Comparison of ENCODE assay signal across 15 mouse cellular contexts in the genomic region with DNA sequence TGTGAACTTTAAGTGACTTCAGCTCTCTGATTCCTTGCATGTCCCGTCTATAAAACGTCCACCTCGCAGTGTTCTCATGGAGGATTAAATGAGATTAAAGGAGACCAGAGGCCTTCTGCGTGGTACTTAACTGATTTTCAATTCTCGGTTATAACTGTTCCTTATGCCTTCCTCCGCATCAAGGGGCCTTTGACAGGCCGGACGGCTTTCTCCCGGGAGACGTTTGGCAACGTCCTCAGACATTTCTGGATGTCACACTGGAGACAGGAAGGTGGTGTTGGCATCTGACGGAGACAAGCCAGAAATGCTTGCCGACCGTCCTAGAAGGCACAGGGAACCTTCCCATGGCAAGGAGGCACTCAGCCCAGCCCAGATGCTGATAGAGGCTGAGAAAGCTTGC.
DNase-seq lines count a peak whose midpoint lies in the region; ATAC-seq lines count a peak whose summit lies in the region.
"Had no signal": no experiment of that assay in that cellular context is flagged by ENCODE, and none has a peak within 500 bp of the region (broad histone marks: within the 10 kb centered on the region; RNA-seq: fewer than 3 reads in every experiment).

No protein-coding gene starts in this region.

- 32% methylated on average over 14 of the region's 14 CpGs for WGBS in embryonic facial prominence, embryonic 12.5 days
- WGBS in embryonic facial prominence, embryonic 14.5 days: 32% methylated on average over 14 of the region's 14 CpGs
- WGBS in lung, embryonic 15.5 days: 32% methylated on average over 14 of the region's 14 CpGs
- WGBS in hindbrain, embryonic 12.5 days: 48% methylated on average over 14 of the region's 14 CpGs

- no peaks in the 10 kb centered on the region for H3K36me3 ChIP-seq in embryonic facial prominence, embryonic 12.5 days
- H3K36me3 ChIP-seq in embryonic facial prominence, embryonic 14.5 days (ENCODE audit: control insufficient read depth, insufficient read depth, low read length): no peaks in the 10 kb centered on the region
- H3K36me3 ChIP-seq in lung, embryonic 15.5 days: no peaks in the 10 kb centered on the region
- no peaks in the 10 kb centered on the region for H3K36me3 ChIP-seq in hindbrain, embryonic 12.5 days
- H3K36me3 ChIP-seq: hindbrain, embryonic 10.5 days; neural tube, embryonic 13.5 days had no signal

- no peak overlapping the region for H3K9ac ChIP-seq in embryonic facial prominence, embryonic 12.5 days
- H3K9ac ChIP-seq in embryonic facial prominence, embryonic 14.5 days (ENCODE audit: low read depth, low read length): no peak overlapping the region
- H3K9ac ChIP-seq in lung, embryonic 15.5 days: no peak overlapping the region
- no peak overlapping the region for H3K9ac ChIP-seq in hindbrain, embryonic 12.5 days
- H3K9ac ChIP-seq: neural tube, embryonic 13.5 days had no signal

- peaks cover 20% of the 10 kb centered on the region for H3K4me1 ChIP-seq in embryonic facial prominence, embryonic 12.5 days
- H3K4me1 ChIP-seq in embryonic facial prominence, embryonic 14.5 days (ENCODE audit: control insufficient read depth, insufficient read depth, low read length): peaks cover 14% of the 10 kb centered on the region; the same call in 1 of the 2 replicates
- H3K4me1 ChIP-seq in lung, embryonic 15.5 days: peaks cover 19% of the 10 kb centered on the region
- H3K4me1 ChIP-seq in hindbrain, embryonic 12.5 days: peaks cover 9% of the 10 kb centered on the region

- no peak for ATAC-seq in embryonic facial prominence, embryonic 12.5 days (ENCODE audit: insufficient number of reproducible peaks, insufficient read depth, low FRiP score, low TSS enrichment)
- ATAC-seq in embryonic facial prominence, embryonic 14.5 days (ENCODE audit: low read depth): no peak
- no peak for ATAC-seq in lung, embryonic 15.5 days (ENCODE audit: borderline replicate concordance, extremely low read depth, low FRiP score, low TSS enrichment)
- no peak for ATAC-seq in megakaryocyte-erythroid progenitor cell, adult 5-6 weeks (replicated peaks; ENCODE audit: low FRiP score, low TSS enrichment, poor library complexity, severe bottlenecking)
- ATAC-seq in hindbrain, embryonic 12.5 days (ENCODE audit: low FRiP score): no peak
- ATAC-seq: forebrain, embryonic 16.5 days had no signal

- H3K9me3 ChIP-seq in embryonic facial prominence, embryonic 12.5 days: no peaks in the 10 kb centered on the region
- H3K9me3 ChIP-seq in embryonic facial prominence, embryonic 14.5 days (ENCODE audit: control insufficient read depth, low read length): no peaks in the 10 kb centered on the region
- no peaks in the 10 kb centered on the region for H3K9me3 ChIP-seq in lung, embryonic 15.5 days
- H3K9me3 ChIP-seq in hindbrain, embryonic 12.5 days (replicated peaks): no peaks in the 10 kb centered on the region
- H3K9me3 ChIP-seq: hindbrain, embryonic 10.5 days; neural tube, embryonic 13.5 days had no signal

- intact Hi-C loops in left cerebral cortex, postnatal 10 days (cut with DNase I): no loop called here

- peaks cover 15% of the 10 kb centered on the region for H3K27me3 ChIP-seq in embryonic facial prominence, embryonic 12.5 days
- peaks cover 4% of the 10 kb centered on the region; the same call in 1 of the 2 replicates for H3K27me3 ChIP-seq in embryonic facial prominence, embryonic 14.5 days (replicated peaks; ENCODE audit: control insufficient read depth, insufficient read depth, low read length)
- H3K27me3 ChIP-seq in lung, embryonic 15.5 days: peaks cover 5% of the 10 kb centered on the region; the same call in 1 of the 2 replicates
- no peaks in the 10 kb centered on the region for H3K27me3 ChIP-seq in hindbrain, embryonic 12.5 days
- H3K27me3 ChIP-seq: neural tube, embryonic 13.5 days had no signal

- DNase-seq in kidney, adult 9 months: peak; percentile 9
- DNase-seq in kidney, adult 18-20 months: no peak
- DNase-seq in embryonic facial prominence, embryonic 14.5 days (ENCODE audit: low spot score): no peak
- no peak for DNase-seq in left cerebral cortex, postnatal 10 days (ENCODE audit: extremely low spot score in 1 of 2, low spot score in 2 of 2)
- DNase-seq: adrenal gland, adult 8-10 months; liver; retina, postnatal 1 day; spleen, adult 18-20 months had no signal

- no peak overlapping the region for H3K4me3 ChIP-seq in embryonic facial prominence, embryonic 12.5 days
- H3K4me3 ChIP-seq in embryonic facial prominence, embryonic 14.5 days (ENCODE audit: low read depth, low read length): no peak overlapping the region
- no peak overlapping the region for H3K4me3 ChIP-seq in lung, embryonic 15.5 days
- no peak overlapping the region for H3K4me3 ChIP-seq in hindbrain, embryonic 12.5 days
- H3K4me3 ChIP-seq: hindbrain, embryonic 10.5 days; neural tube, embryonic 13.5 days had no signal

- H3K27ac ChIP-seq in embryonic facial prominence, embryonic 12.5 days: 0 out of 2 replicates have a peak overlapping the region, but pooled peaks have one; percentile 26
- no peak overlapping the region for H3K27ac ChIP-seq in embryonic facial prominence, embryonic 14.5 days (replicated peaks; ENCODE audit: low read depth, low read length)
- no peak overlapping the region for H3K27ac ChIP-seq in lung, embryonic 15.5 days
- H3K27ac ChIP-seq in hindbrain, embryonic 12.5 days: no peak overlapping the region
- H3K27ac ChIP-seq: neural tube, embryonic 13.5 days had no signal

- H3K4me2 ChIP-seq in embryonic facial prominence, embryonic 12.5 days (replicated peaks): no peak overlapping the region
- peak overlapping the region; percentile 21; the same call in 1 of the 2 replicates for H3K4me2 ChIP-seq in embryonic facial prominence, embryonic 14.5 days (ENCODE audit: low read depth, low read length)
- peak overlapping the region; percentile 24; the same call in 1 of the 2 replicates for H3K4me2 ChIP-seq in lung, embryonic 15.5 days
- H3K4me2 ChIP-seq in hindbrain, embryonic 12.5 days (replicated peaks): no peak overlapping the region

Comparison
In these comparisons a context has a peak if more than half of its experiments do, and no peak if none do; other contexts are left out.
1. H3K4me2 ChIP-seq: peak in embryonic facial prominence, embryonic 14.5 days (single experiment) and lung, embryonic 15.5 days (single experiment); none in embryonic facial prominence, embryonic 12.5 days (single experiment) and hindbrain, embryonic 12.5 days (single experiment).